Mouse (Mus musculus) embryonic facial prominence, embryonic 13.5 days (tissue): ENCODE measurements around the gene Acvrl1. TPM values are rescaled to one million over a fixed set of nuclear protein-coding genes. Genes with fewer than 3 reads are reported as not detected.

Experiments
- ATAC-seq: fragments of 200-750 bp; cut with Nextera tagmentation; 2 replicates; pipeline ENCODE4 v1.8.0; 2017; ENCODE audit warnings: low read depth; ENCODE audit not compliant: insufficient number of reproducible peaks, insufficient read depth, low FRiP score, low TSS enrichment
- H3K27ac ChIP-seq: fragments of 300-500 bp; sonication (generic); 2 replicates; pipeline ENCODE4 v1.5.1; 2015; ENCODE audit warnings: moderate library complexity, mild to moderate bottlenecking, inconsistent platforms
- H3K27me3 ChIP-seq: fragments of 300-500 bp; sonication (generic); 2 replicates; pipeline ENCODE4 v1.6.1; 2015; ENCODE audit warnings: mild to moderate bottlenecking, inconsistent platforms
- H3K36me3 ChIP-seq: fragments of 300-500 bp; sonication (generic); 2 replicates; pipeline ENCODE4 v1.6.1; 2015; ENCODE audit warnings: mild to moderate bottlenecking, inconsistent platforms
- H3K4me1 ChIP-seq: fragments of 300-500 bp; sonication (generic); 2 replicates; pipeline ENCODE4 v1.6.1; 2015; ENCODE audit warnings: inconsistent platforms
- H3K4me2 ChIP-seq: fragments of 300-500 bp; sonication (generic); 2 replicates; pipeline ENCODE4 v1.6.1; 2015; ENCODE audit warnings: moderate library complexity, mild to moderate bottlenecking, inconsistent platforms
- H3K4me3 ChIP-seq: fragments of 300-500 bp; sonication (generic); 2 replicates; pipeline ENCODE4 v1.5.1; 2015; ENCODE audit warnings: mild to moderate bottlenecking, inconsistent platforms
- H3K9ac ChIP-seq: fragments of 300-500 bp; sonication (generic); 2 replicates; pipeline ENCODE4 v1.6.1; 2015; ENCODE audit warnings: mild to moderate bottlenecking, inconsistent platforms
- H3K9me3 ChIP-seq: fragments of 300-500 bp; sonication (generic); 2 replicates; pipeline ENCODE4 v1.6.1; 2016; ENCODE audit warnings: inconsistent platforms
- WGBS: fragments of 180-500 bp; shearing (Covaris S2); methylation state at CpG from one replicate; pipeline ENCODE4 v1.1.7; 2015; ENCODE audit warnings: mixed read lengths; 5-methylcytosine and 5-hydroxymethylcytosine counted together
- microRNA-seq: library from miRNA; unstranded; fragments of <30 nt; microRNA quantifications from one replicate; pipeline ENCODE4, GENCODE M21; 2016
- polyA plus RNA-seq: library from polyadenylated mRNA; unstranded; fragments of >200 nt; fragmentation: Nextera tagmentation; extraction: Ambion mirVana; gene quantifications from 2 replicates; pipeline ENCODE4 v1.2.1, GENCODE M21; 2015

The Acvrl1 gene
- polyA plus RNA-seq, 1 experiment from 2014 or later: 9.9 TPM

DNA sequence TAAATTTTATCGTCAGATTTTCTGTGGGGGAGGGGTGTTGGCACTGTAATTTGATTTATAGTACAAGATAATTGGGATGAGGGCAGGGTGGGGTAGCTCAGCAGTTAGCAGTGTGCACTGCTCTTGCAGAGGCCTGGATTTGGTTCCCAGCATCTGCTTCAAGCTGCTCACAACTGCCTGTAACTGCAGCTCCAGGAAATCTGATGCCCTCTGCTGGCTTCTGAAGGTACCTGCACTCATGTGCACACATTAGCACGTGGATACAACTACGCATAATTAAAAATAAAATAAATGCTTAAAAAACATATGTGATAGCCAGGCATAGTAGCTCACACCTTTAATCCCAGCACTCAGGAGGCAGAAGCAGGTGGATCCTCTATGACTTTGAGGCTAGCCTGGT lies 57.2 kb downstream of the Acvrl1 start:
- Histone ChIP-seq H3K27me3 (no peaks in the 10 kb centered on the region), H3K27ac (no peak overlapping the region), H3K4me3 (no peak overlapping the region), H3K36me3 (peaks cover 10% of the 10 kb centered on the region; the same call in 1 of the 2 replicates), H3K9me3 (no peaks in the 10 kb centered on the region), H3K9ac (no peak overlapping the region), H3K4me2 (no peak overlapping the region), H3K4me1 (peaks cover 40% of the 10 kb centered on the region)
- 93% methylated on average over 3 of the region's 3 CpGs for WGBS
- no peak for ATAC-seq

DNA sequence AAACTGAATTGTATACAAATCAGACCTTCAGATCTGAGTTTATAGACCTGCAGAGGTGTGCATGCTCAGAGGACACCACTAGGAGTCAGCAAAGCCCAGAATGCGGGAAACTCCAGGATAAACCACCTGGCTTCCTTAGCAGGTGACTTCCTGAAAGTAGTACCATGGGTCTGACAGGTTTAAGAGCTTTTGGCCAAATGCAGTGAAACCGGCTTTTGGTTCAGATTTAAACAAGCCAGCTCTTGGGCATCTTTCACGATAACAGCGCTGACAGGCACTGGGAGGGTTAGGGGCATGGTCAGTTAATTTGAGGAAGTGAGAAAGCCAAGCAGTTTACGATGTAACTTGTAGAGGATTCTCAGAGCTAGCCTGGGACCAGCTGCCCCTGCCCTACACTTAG lies 59.6 kb downstream of the Acvrl1 start:
- Histone ChIP-seq H3K9ac (no peak overlapping the region), H3K4me1 (peaks cover 40% of the 10 kb centered on the region), H3K27ac (no peak overlapping the region), H3K4me3 (no peak overlapping the region), H3K4me2 (no peak overlapping the region), H3K27me3 (no peaks in the 10 kb centered on the region), H3K36me3 (peaks cover 13% of the 10 kb centered on the region; the same call in 1 of the 2 replicates), H3K9me3 (no peaks in the 10 kb centered on the region)
- 77% methylated on average over 5 of the region's 5 CpGs for WGBS
- no peak for ATAC-seq

DNA sequence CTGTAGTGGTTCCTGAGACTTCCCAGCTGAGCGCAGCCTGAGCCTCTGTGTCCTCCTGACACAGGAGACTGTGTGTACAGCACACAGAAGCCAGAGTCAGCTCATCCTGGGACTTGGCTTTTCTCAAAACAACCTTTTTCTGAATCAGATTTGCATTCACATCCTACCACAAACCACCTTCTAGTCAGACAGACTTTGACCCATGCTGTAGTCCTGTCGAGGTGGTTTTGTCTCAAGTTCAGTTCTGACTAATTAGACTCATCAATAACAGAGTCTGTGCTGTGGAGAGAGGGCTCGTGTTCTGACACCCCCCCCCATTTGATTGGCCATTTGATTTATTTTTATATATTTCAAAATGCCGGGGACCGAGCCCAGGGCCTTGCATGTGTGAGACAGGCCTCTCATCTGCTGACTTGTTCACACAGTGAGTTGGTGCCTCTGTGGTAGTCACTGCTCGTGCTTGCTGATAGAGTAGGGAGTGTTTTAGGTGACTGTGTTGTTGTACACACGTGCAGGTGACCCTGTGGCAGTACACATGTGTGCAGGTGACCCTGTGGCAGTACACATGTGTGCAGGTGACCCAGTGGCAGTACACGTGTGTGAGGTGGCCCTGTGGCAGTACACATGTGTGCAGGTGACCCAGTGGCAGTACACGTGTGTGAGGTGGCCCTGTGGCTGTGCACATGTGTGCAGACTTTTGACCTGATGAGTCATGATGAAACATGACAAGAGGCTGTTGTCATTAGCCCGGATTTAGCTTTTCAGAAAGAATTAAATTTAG lies 61.8 kb downstream of the Acvrl1 start:
- H3K27ac ChIP-seq: no peak overlapping the region
- no peak for ATAC-seq
- H3K4me3 ChIP-seq: no peak overlapping the region
- no peaks in the 10 kb centered on the region for H3K27me3 ChIP-seq
- H3K4me2 ChIP-seq: no peak overlapping the region
- no peaks in the 10 kb centered on the region for H3K9me3 ChIP-seq
- no peak overlapping the region for H3K9ac ChIP-seq
- peaks cover 34% of the 10 kb centered on the region for H3K4me1 ChIP-seq
- H3K36me3 ChIP-seq: peaks cover 31% of the 10 kb centered on the region
- 76% methylated on average over 10 of the region's 10 CpGs for WGBS

DNA sequence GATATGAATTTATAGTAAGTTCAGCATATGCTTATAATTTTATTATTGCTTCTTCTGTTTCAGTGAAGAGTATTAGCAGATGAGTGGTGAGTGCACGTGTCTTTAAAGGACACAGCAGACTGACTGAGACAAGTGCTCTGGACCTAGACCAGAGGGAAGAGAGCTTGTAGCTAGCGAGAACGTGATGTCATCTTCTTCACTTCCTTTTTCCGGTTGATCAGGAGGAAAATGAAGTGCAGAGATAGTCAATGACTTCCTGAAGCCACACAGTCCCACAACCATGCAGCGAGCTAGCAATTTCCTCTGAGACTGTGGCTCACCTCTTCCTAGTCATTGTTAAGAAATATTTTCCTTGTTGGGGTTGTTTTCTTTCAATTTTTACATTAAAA lies 62.4 kb downstream of the Acvrl1 start:
- no peaks in the 10 kb centered on the region for H3K27me3 ChIP-seq
- peaks cover 34% of the 10 kb centered on the region for H3K36me3 ChIP-seq
- H3K4me3 ChIP-seq: no peak overlapping the region
- 65% methylated on average over 5 of the region's 5 CpGs for WGBS
- peaks cover 34% of the 10 kb centered on the region for H3K4me1 ChIP-seq
- H3K9ac ChIP-seq: no peak overlapping the region
- no peaks in the 10 kb centered on the region for H3K9me3 ChIP-seq
- no peak for ATAC-seq
- no peak overlapping the region for H3K4me2 ChIP-seq
- H3K27ac ChIP-seq: no peak overlapping the region

DNA sequence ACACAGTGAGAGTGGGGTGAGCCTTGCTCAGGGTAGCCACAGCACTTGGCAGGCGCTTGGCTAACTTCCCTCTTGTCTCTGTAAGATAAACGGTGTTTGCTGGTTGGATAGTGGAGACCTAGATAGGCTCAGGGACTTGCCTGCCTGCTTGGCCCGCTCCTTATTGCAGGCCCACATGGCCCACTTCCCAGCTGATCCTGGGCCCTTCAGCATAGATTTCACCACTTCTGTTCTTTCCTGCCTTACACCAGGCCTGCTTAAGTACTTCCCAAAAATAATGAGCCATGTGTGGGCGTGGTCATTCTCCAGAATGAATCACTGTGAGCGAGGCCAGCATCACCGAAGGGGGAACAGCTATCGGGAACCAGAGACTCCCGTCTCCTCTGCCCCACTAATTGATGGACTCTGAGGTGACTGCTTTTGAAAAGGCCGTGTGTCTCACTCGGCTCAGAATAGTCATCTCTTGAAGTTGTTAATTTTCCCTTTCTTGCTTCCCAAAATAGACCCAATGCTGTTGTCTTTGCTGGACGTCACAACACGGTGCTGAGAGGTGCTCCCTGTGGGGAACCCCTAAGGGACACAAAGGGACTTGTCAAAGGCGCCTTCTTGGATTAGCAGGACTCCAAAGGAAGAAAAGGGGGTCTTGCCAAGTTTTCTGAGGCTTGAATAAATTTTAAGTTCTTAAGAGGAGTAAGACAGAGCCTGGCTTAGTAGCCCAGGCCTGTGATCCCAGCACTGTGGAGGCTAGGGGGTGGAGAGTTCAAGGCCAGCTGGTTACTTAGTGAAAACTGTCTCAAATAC lies 63.3 kb downstream of the Acvrl1 start:
- Histone ChIP-seq H3K4me1 (peaks cover 34% of the 10 kb centered on the region), H3K9ac (no peak overlapping the region), H3K4me3 (no peak overlapping the region), H3K4me2 (no peak overlapping the region), H3K9me3 (no peaks in the 10 kb centered on the region), H3K27me3 (no peaks in the 10 kb centered on the region), H3K36me3 (peaks cover 36% of the 10 kb centered on the region), H3K27ac (no peak overlapping the region)
- 41% methylated on average over 13 of the region's 13 CpGs for WGBS
- no peak for ATAC-seq

DNA sequence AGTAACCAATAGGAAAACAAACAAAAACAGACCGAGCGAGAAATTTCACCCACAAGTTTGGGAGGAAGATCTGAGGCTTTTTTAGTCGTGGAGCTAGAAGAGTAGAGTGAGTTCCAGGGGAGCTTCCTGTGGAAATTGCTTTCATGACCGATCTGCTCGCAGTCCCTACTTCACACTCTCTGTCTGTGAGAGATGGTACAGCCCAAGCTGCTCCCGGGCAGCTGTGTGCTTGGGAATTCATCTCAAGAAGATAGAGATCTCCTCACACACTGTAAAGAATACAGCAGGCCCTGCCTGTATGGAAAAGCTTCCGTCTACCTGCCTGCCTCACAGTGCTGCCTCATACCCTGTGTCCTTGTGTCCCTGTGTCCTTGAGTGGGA lies 63.9 kb downstream of the Acvrl1 start:
- 56% methylated on average over 7 of the region's 7 CpGs for WGBS
- no peak overlapping the region for H3K27ac ChIP-seq
- ATAC-seq: no peak

DNA sequence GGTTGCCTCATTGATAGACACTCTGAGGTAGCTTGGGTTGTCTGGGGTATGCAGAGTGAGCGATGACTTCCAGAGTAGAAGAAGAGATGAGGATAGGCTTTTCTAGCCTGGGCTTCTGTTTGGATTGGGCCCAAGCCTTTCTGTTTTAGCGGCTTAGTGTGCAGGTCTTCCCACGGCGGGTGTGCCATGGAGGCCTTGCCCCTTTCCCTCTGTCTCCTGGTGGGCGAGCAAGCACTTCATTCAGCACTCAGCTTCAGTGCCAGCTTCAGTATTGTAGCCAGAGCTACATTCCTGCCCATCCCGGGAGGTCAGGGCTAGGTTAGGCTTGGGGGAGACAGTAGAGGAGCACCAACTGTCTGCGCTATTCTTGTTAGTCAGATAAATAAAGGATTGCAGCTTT lies 64.3 kb downstream of the Acvrl1 start:
- no peaks in the 10 kb centered on the region for H3K27me3 ChIP-seq
- no peaks in the 10 kb centered on the region for H3K9me3 ChIP-seq
- H3K4me2 ChIP-seq: no peak overlapping the region
- ATAC-seq: no peak
- H3K4me1 ChIP-seq: peaks cover 34% of the 10 kb centered on the region
- no peak overlapping the region for H3K4me3 ChIP-seq
- no peak overlapping the region for H3K27ac ChIP-seq
- peaks cover 45% of the 10 kb centered on the region for H3K36me3 ChIP-seq
- WGBS: 90% methylated on average over 7 of the region's 7 CpGs
- H3K9ac ChIP-seq: no peak overlapping the region

More for the DNA sequence above, 63.9 kb downstream of the Acvrl1 start:
- no peak overlapping the region for H3K4me2 ChIP-seq
- peaks cover 42% of the 10 kb centered on the region for H3K36me3 ChIP-seq
- no peak overlapping the region for H3K9ac ChIP-seq
- H3K9me3 ChIP-seq: no peaks in the 10 kb centered on the region
- peaks cover 34% of the 10 kb centered on the region for H3K4me1 ChIP-seq
- H3K27me3 ChIP-seq: no peaks in the 10 kb centered on the region
- no peak overlapping the region for H3K4me3 ChIP-seq

DNA sequence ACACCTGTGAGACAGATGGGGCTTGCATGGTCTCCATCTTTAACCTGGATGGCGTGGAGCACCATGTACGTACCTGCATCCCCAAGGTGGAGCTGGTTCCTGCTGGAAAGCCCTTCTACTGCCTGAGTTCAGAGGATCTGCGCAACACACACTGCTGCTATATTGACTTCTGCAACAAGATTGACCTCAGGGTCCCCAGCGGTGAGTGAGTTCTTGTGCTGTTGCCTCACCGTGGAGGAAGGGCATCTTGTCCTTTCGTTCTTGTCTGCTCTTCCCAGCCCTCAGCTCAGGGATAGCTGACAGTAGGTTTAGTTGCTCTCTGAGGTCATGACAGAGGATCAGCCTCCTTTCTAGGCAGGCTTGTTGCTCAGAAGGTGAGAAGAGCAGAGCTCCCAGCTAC lies 65.6 kb downstream of the Acvrl1 start:
- no peaks in the 10 kb centered on the region for H3K9me3 ChIP-seq
- WGBS: 92% methylated on average over 6 of the region's 6 CpGs
- no peaks in the 10 kb centered on the region for H3K27me3 ChIP-seq
- H3K4me2 ChIP-seq: no peak overlapping the region
- no peak overlapping the region for H3K9ac ChIP-seq
- H3K36me3 ChIP-seq: peaks cover 53% of the 10 kb centered on the region
- no peak for ATAC-seq
- peaks cover 32% of the 10 kb centered on the region for H3K4me1 ChIP-seq
- H3K4me3 ChIP-seq: no peak overlapping the region
- no peak overlapping the region for H3K27ac ChIP-seq

Small RNA genes within 50 kb of the gene (microRNA-seq; reads per million reads assigned to microRNA genes)
- gene Mir6962: not detected

Other genes with a start within 250 kb of the Acvrl1 start
- not detected in 2 replicates for gene Gm47841, start 81.1 kb upstream of the Acvrl1 start, polyA plus RNA-seq
- gene Fignl2, start 50.0 kb upstream of the Acvrl1 start, polyA plus RNA-seq: 0.21 and 0.28 TPM in 2 replicates
- gene Ankrd33, start 12.8 kb upstream of the Acvrl1 start, polyA plus RNA-seq: not detected in 2 replicates
- 8.0 TPM in 2 replicates for gene Acvr1b, start 45.5 kb downstream of the Acvrl1 start, polyA plus RNA-seq
- 7.4 and 8.0 TPM in 2 replicates for gene Grasp, start 95.7 kb downstream of the Acvrl1 start, polyA plus RNA-seq
- 9.1 and 9.5 TPM in 2 replicates for gene Nr4a1, start 125.7 kb downstream of the Acvrl1 start, polyA plus RNA-seq
- 65.9 and 68.4 TPM in 2 replicates for gene Atg101, start 155.8 kb downstream of the Acvrl1 start, polyA plus RNA-seq
- gene 6030408B16Rik, start 164.7 kb downstream of the Acvrl1 start, polyA plus RNA-seq: 0.56 and 0.60 TPM in 2 replicates
- gene Krt80, start 241.6 kb downstream of the Acvrl1 start, polyA plus RNA-seq: 2.5 and 3.1 TPM in 2 replicates